Mouse (Mus musculus): Measurements from ENCODE around the gene Ocln.

Gene Ocln

GRCm38 (mm10) chr13:100552369-100553041 lies at the start of gene Ocln:
Ocln (minus strand) TSS chr13:100552718.
- DNase-seq (ENCODE audit: low spot score), result peak; percentile 43

- no peak for DNase-seq (ENCODE audit: low spot score)
Measured at GRCm38 (mm10) chr13:100601034-100601433, 48.5 kb upstream of the Ocln start.

GRCm38 (mm10) chr13:100600317-100600716 lies 47.8 kb upstream of the Ocln start:
- DNase-seq (ENCODE audit: low spot score), result no peak

GRCm38 (mm10) chr13:100597284-100597683 lies 44.8 kb upstream of the Ocln start:
- DNase-seq (ENCODE audit: low spot score), result no peak

DNA sequence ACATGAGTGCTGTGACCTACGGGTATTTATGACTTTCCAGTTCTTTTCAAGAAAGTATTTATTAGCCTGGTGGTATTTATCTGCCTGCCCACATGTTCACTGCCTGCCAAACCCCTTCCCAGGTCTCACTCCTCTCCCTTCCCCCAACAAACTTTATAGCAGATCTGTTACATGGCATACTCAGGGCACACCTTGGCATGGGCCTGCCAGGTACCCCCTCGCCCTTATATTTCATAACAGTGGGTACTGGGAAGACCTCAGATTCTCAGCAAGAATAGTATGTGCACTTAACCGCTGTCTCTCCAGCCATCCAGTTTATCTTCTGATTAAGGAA lies 43.0 kb upstream of the Ocln start:
- no peak for DNase-seq (ENCODE audit: low spot score)

- no peak for DNase-seq (ENCODE audit: low spot score)
Measured at GRCm38 (mm10) chr13:100594838-100595551, 42.5 kb upstream of the Ocln start.

DNA sequence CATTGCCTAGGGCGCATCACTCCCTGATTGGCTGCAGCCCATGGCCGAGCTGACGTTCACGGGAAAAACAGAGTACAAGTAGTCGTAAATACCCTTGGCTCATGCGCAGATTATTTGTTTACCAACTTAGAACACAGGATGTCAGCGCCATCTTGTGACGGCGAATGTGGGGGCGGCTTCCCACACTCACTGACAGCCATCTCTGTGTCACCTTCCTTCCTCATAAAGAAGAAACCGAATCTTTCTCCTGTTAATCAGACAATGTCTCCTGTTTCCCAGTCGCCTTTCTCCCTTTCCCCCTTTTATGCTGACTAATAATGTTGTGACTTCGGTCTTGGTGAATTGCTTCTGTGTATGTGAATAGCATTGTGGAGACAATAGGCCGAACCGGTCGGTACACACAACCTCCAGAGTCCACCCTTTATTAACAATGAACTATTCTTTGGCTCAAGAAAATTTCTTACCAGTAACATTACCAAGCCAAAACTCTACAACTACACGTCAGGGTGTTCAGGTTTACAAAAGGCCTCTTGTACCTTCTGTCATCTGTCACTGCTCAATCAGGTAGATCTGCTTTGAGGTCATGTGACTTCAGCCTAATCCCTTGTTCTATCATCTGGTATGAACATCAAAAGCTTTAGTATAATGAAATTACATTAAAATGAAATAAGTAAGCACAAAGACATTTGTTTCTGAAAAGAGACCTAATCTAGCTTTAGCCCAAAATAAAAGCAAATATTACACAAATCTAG lies 41.7 kb upstream of the Ocln start:
- no peak for DNase-seq (ENCODE audit: low spot score)

- no peak for DNase-seq (ENCODE audit: low spot score)
Measured at GRCm38 (mm10) chr13:100588646-100589045, 36.1 kb upstream of the Ocln start.

- no peak for DNase-seq (ENCODE audit: low spot score)
Measured at GRCm38 (mm10) chr13:100582144-100582543, 29.6 kb upstream of the Ocln start.

GRCm38 (mm10) chr13:100581701-100582100 lies 29.2 kb upstream of the Ocln start:
- no peak for DNase-seq (ENCODE audit: low spot score)

DNA sequence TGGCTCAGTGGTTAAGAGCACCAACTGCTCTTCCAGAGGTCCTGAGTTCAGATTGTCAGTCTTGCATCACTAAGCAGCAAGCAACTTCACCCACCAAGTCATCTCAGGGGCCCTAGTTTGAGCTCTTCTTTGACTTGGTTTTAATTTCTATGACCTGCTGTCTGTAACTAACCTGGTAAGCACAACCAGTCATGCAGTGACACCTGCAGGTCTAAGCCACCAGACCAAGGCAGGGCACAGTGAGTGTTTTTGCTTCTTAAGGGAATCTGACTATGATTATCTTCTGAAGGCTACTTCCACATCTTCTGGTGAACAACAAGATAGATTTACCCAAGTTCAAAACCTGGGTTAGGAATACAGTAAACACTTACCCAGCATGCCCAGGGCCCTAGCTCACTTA lies 27.4 kb upstream of the Ocln start:
- DNase-seq (ENCODE audit: low spot score), result no peak

DNA sequence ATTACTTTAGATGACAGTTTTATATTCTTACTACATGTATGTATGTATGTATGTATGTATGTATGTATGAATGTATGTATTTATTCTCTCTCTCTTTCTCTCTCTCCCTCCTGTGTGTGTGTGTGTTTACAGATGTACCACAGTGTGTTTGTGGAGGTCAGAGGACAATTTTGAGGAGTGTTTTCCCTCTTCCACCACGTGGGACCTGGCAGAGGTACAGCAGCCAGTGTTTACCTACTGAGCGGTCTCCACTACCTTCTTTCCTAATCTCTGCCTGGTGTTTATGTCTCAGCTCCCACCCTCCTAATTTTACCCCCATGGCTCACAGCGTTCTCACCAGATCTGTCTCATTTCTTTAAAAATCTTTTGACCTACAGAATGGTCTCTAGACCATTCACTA lies 26.7 kb upstream of the Ocln start:
- DNase-seq (ENCODE audit: low spot score), result no peak

- no peak for DNase-seq (ENCODE audit: low spot score)
Measured at GRCm38 (mm10) chr13:100575950-100576349, 23.4 kb upstream of the Ocln start.

GRCm38 (mm10) chr13:100570713-100571112 lies 18.2 kb upstream of the Ocln start:
- no peak for DNase-seq (ENCODE audit: low spot score)

DNA sequence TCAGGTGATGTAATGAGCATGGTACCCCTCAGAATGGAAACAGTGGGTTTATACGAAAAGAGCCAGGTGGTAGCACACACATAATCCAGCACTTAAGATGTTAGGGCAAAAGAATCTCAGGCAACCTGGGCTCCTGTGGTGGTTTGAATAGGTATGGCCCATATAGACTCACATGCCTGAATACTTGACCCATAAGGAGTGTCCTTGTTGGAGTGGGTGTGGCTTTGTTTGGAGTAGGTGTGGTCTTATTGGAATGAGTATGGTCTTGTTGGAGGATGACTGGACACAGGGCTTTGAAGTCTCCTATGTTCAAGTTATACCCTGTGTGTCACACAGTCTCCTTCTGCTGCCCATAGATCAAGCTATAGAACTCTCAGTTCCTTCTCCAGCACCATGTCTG lies 15.8 kb upstream of the Ocln start:
- DNase-seq (ENCODE audit: low spot score), result no peak

- DNase-seq (ENCODE audit: low spot score), result no peak
Measured at GRCm38 (mm10) chr13:100559449-100559848, 6.9 kb upstream of the Ocln start.

GRCm38 (mm10) chr13:100557011-100557410 lies 4.5 kb upstream of the Ocln start:
- DNase-seq (ENCODE audit: low spot score), result no peak

- DNase-seq (ENCODE audit: low spot score), result peak; percentile 2
Measured at GRCm38 (mm10) chr13:100553042-100553437, 522 bp upstream of the Ocln start.

DNA sequence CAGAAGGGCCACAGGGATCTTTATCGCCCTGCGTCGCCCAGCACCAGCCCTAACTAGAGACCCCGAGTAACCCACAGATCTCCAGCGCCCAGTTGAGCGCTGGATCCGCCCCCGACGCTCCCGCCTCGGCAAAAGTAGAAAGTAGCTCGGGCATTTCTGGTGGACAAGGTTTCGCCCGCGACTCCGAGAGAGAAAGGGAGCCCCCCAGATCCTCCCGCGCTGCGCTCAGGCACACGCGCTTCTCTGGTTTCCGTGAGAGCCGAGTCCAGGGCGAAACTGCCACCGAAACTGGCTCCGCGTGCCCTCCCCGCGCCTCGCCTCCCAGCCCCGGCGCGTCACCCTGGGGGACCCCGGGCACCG lies 529 bp downstream of the Ocln start:
- no peak for DNase-seq (ENCODE audit: low spot score)

GRCm38 (mm10) chr13:100551371-100552008 lies 1.0 kb downstream of the Ocln start:
- peak; percentile 31 for DNase-seq (ENCODE audit: low spot score)

DNA sequence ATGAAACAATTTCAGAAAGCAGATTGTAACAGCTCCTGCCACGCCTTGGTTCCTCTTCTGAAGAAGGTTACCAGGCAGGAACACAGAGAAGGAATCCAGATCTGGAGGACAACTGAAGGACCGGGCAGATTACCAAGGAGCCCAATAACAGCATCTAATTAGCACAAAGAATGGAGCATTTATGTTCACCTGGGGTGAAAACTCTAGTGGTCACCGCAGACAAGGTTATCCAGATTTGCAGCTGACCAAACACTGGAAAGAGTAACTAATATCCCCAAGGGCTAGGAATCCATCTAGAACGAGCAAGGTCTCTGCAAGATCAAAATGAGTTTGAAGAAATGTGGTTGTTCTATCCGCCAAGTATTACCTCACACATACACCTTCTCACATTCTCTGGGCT lies 5.2 kb downstream of the Ocln start:
- DNase-seq (ENCODE audit: low spot score), result no peak

DNA sequence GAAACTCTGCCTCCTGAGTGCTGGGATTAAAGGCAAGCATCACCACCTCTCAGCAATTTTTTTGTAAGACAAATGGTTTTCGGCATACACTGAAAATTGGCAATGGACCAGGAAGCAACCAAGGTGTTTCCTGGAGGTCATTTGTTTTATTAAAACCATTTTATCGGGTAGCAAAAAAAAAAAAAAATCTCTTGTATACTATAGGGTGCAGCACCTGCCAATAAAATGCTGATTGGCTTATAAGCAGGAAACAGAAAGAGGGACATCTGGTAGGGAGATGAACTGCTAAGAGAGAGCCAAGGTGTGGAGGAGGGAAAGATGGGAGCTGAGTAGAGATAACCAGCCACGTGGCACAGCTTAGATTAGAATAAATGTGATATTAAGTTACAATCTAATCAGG lies 7.0 kb downstream of the Ocln start:
- DNase-seq (ENCODE audit: low spot score), result no peak

- DNase-seq (ENCODE audit: low spot score), result no peak
Measured at GRCm38 (mm10) chr13:100544220-100544662, 8.3 kb downstream of the Ocln start.
